Mouse (Mus musculus) cerebellum, adult 2 months (tissue): Measurements from ENCODE around the gene Abcb5. TPM values are rescaled to one million over a fixed set of nuclear protein-coding genes. Genes with fewer than 3 reads are reported as not detected.

Source experiments
- DNase-seq, 2 experiments: peaks; one replicate each; pipeline ENCODE4 v3.0.0; 2021
- H3K27ac ChIP-seq: fragments of 200-500 bp; 2 replicates; pipeline ENCODE4 v1.5.1; 2012; ENCODE audit warnings: low read length, control low read depth, inconsistent platforms; ENCODE audit not compliant: insufficient read depth
- H3K27me3 ChIP-seq: fragments of 200-500 bp; 2 replicates; pipeline ENCODE4 v1.6.1; 2012; ENCODE audit warnings: inconsistent platforms, mild to moderate bottlenecking, low read length, moderate library complexity; ENCODE audit not compliant: control insufficient read depth, insufficient read depth
- H3K4me1 ChIP-seq: fragments of 200-500 bp; 2 replicates; pipeline ENCODE4 v1.6.1; 2011; ENCODE audit warnings: low read length; ENCODE audit not compliant: control insufficient read depth, insufficient read depth
- H3K4me3 ChIP-seq: fragments of 200-500 bp; replicated peaks from 2 replicates; pipeline ENCODE3; 2011; ENCODE audit warnings: mild to moderate bottlenecking, low read depth, low read length, control low read depth; ENCODE audit not compliant: insufficient read depth
- CTCF ChIP-seq: fragments of 200-500 bp; IDR thresholded peaks from 2 replicates; pipeline ENCODE4 v1.5.1; 2011; ENCODE audit warnings: low read depth, mild to moderate bottlenecking, control low read depth, low read length, moderate library complexity, borderline replicate concordance; ENCODE audit not compliant: insufficient read depth
- POLR2A ChIP-seq: fragments of 200-500 bp; IDR thresholded peaks from 2 replicates; pipeline ENCODE4 v1.6.1; 2011; ENCODE audit warnings: low read length, control low read depth, borderline replicate concordance; ENCODE audit not compliant: insufficient read depth
- WGBS: fragments of 180-500 bp; shearing (Covaris S2); methylation state at CpG from one replicate; pipeline ENCODE4 v1.1.7; 2018; 5-methylcytosine and 5-hydroxymethylcytosine counted together
- polyA plus RNA-seq: library from polyadenylated mRNA; depleted of rRNA; stranded (reverse); fragments of >200 nt; gene quantifications from 2 replicates; pipeline ENCODE4 v1.2.3, GENCODE M21; 2012

Gene Abcb5
- polyA plus RNA-seq, 1 experiment, result not detected

DNA sequence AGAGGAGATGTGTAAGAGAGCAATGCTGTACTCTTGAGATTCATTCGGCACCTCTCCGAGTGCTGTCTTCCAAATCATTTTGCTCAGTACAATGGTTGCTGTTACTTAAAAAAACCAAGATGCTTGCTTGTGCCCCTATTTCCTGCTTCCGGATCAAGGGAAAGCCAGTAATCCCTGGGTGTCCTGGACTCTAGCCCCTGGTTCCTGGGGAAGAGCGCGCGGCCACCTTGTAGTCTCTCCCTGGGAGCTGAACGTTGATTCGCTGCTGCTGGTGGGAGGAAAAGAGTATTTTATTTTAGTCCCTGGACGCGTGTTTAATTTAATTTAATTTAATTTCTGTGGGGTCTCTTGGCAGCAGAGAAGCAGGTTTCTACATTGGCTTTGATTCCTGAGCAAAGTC lies 111.8 kb downstream of the Abcb5 start:
- H3K27me3 ChIP-seq, result peaks cover 4% of the 10 kb centered on the region; the same call in 1 of the 2 replicates
- WGBS, result 3% methylated on average over 10 of the region's 10 CpGs
- no peak overlapping the region for H3K4me3 ChIP-seq
- no peaks in the 10 kb centered on the region for H3K4me1 ChIP-seq
- H3K27ac ChIP-seq, result no peak overlapping the region
- DNase-seq, result no peak
- TF ChIP-seq CTCF (no peak), POLR2A (no peak)

DNA sequence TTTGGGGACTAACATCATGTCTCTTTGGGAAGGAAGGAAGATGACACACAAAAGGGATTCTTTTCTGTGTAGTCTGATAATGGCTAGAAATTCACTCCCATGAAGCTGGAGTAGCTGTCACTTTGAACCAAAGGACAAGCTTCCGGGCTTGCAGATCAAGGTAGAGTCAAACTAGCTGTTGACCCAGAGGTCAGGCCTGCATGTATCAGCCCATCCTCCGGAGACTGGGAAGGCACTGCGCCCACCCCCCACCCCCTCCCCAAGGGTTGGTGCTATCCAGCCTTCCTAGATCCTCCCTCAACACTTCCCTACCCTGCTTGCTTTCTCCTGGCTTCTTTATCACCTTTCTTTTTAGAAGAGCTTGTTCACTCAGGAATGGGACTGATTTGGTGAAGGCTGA lies 112.9 kb downstream of the Abcb5 start:
- no peak overlapping the region for H3K27ac ChIP-seq
- peaks cover 8% of the 10 kb centered on the region; the same call in 1 of the 2 replicates for H3K27me3 ChIP-seq
- TF ChIP-seq CTCF (no peak), POLR2A (no peak)
- DNase-seq, result no peak
- H3K4me1 ChIP-seq, result no peaks in the 10 kb centered on the region
- 1% methylated on average over 3 of the region's 3 CpGs for WGBS
- H3K4me3 ChIP-seq, result no peak overlapping the region

- peaks cover 9% of the 10 kb centered on the region; the same call in 1 of the 2 replicates for H3K27me3 ChIP-seq
- no peak for TF ChIP-seq CTCF
- no peak for TF ChIP-seq POLR2A
- no peaks in the 10 kb centered on the region for H3K4me1 ChIP-seq
- 18% methylated on average over 12 of the region's 12 CpGs for WGBS
- no peak overlapping the region for H3K27ac ChIP-seq
- no peak overlapping the region for H3K4me3 ChIP-seq
- DNase-seq, result no peak
Measured at GRCm38 (mm10) chr12:118850851-118851410, 115.3 kb downstream of the Abcb5 start.

- no peak for DNase-seq
- Histone ChIP-seq H3K4me3 (no peak overlapping the region), H3K27me3 (peaks cover 9% of the 10 kb centered on the region; the same call in 1 of the 2 replicates), H3K4me1 (no peaks in the 10 kb centered on the region), H3K27ac (no peak overlapping the region)
- TF ChIP-seq POLR2A, result no peak
- TF ChIP-seq CTCF, result no peak
- 2% methylated on average over 11 of the region's 11 CpGs for WGBS
Measured at GRCm38 (mm10) chr12:118849996-118850395, 116.2 kb downstream of the Abcb5 start.

- Histone ChIP-seq H3K4me3 (no peak overlapping the region), H3K27me3 (peaks cover 9% of the 10 kb centered on the region; the same call in 1 of the 2 replicates), H3K27ac (no peak overlapping the region), H3K4me1 (no peaks in the 10 kb centered on the region)
- DNase-seq, result no peak
- TF ChIP-seq CTCF (no peak), POLR2A (no peak)
- WGBS, result under 1% methylated on average over 78 of the region's 78 CpGs
Measured at GRCm38 (mm10) chr12:118849203-118849861, 116.9 kb downstream of the Abcb5 start.

DNA sequence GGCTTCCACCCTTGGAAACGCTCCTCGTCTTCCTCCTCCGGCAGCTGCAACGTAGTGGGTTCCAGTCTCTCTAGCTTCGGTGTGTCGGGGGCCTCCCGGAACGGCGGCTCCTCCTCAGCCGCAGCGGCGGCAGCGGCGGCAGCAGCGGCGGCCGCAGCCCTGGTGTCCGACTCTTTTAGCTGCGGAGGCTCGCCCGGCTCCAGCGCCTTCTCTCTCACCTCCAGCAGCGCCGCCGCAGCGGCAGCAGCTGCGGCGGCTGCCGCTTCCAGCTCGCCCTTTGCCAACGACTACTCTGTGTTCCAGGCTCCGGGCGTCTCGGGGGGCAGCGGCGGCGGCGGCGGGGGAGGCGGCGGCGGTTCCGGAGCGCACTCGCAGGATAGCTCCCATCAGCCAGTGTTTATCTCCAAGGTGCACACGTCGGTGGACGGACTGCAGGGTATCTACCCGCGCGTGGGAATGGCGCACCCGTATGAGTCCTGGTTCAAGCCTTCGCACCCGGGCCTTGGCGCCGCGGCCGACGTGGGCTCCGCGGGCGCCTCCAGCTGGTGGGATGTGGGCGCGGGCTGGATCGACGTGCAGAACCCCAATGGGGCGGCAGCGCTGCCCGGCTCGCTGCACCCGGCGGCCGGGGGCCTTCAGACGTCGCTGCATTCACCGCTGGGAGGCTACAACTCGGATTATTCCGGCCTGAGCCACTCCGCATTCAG lies 117.6 kb downstream of the Abcb5 start:
- no peak overlapping the region for H3K27ac ChIP-seq
- under 1% methylated on average over 80 of the region's 80 CpGs for WGBS
- H3K4me1 ChIP-seq, result no peaks in the 10 kb centered on the region
- no peak for DNase-seq
- no peak overlapping the region for H3K4me3 ChIP-seq
- peaks cover 9% of the 10 kb centered on the region; the same call in 1 of the 2 replicates for H3K27me3 ChIP-seq
- no peak for TF ChIP-seq POLR2A
- TF ChIP-seq CTCF, result no peak

- Histone ChIP-seq H3K4me1 (no peaks in the 10 kb centered on the region), H3K27me3 (peaks cover 11% of the 10 kb centered on the region; the same call in 1 of the 2 replicates), H3K4me3 (no peak overlapping the region), H3K27ac (no peak overlapping the region)
- WGBS, result 2% methylated on average over 23 of the region's 23 CpGs
- no peak for TF ChIP-seq POLR2A
- no peak for TF ChIP-seq CTCF
- no peak for DNase-seq
Measured at GRCm38 (mm10) chr12:118847861-118848495, 118.2 kb downstream of the Abcb5 start.
